Mouse (Mus musculus) adrenal gland (tissue): ENCODE results near the gene Trim26.

Source experiments
- intact Hi-C: fragments of 180-260 bp; cut with DNase I; formaldehyde crosslinking; loops from one replicate; pipeline ENCODE4 v1.15.1; 2025

Gene Trim26

GRCm38 (mm10) chr17:36849992-36850391 lies 13.1 kb downstream of the Trim26 start:
- intact Hi-C loops, result no loop called here

GRCm38 (mm10) chr17:36851200-36851599 lies 14.3 kb downstream of the Trim26 start:
- intact Hi-C loops, result no loop called here

GRCm38 (mm10) chr17:36851627-36852026 lies 14.7 kb downstream of the Trim26 start:
- intact Hi-C loops, result no loop called here

GRCm38 (mm10) chr17:36855484-36855883 lies 18.6 kb downstream of the Trim26 start:
- intact Hi-C loops, result no loop called here

GRCm38 (mm10) chr17:36856236-36856635 lies 19.3 kb downstream of the Trim26 start:
- intact Hi-C loops, result no loop called here

GRCm38 (mm10) chr17:36858181-36858580 lies 21.2 kb downstream of the Trim26 start:
- intact Hi-C loops, result no loop called here

- intact Hi-C loops, result no loop called here
These were observed 24.7 kb downstream of the Trim26 start for GRCm38 (mm10) chr17:36861680-36862079.

- intact Hi-C loops, result no loop called here
These were observed 30.0 kb downstream of the Trim26 start, which contains the start of gene Trim15 for GRCm38 (mm10) chr17:36866719-36867527. Gene Trim15 (minus strand): TSS chr17:36867210.

- intact Hi-C loops, result no loop called here
These were observed 31.9 kb downstream of the Trim26 start for GRCm38 (mm10) chr17:36868836-36869235.

- intact Hi-C loops, result no loop called here
These were observed 32.5 kb downstream of the Trim26 start, which contains the start of gene Trim10 for GRCm38 (mm10) chr17:36869284-36869954. Gene Trim10 (plus strand): TSS chr17:36869574.

GRCm38 (mm10) chr17:36869955-36870810 lies 33.2 kb downstream of the Trim26 start:
- intact Hi-C loops, result no loop called here

GRCm38 (mm10) chr17:36874636-36875035 lies 37.7 kb downstream of the Trim26 start:
- intact Hi-C loops, result no loop called here

GRCm38 (mm10) chr17:36883350-36883749 lies 46.4 kb downstream of the Trim26 start:
- intact Hi-C loops, result no loop called here

- intact Hi-C loops, result no loop called here
These were observed 48.3 kb downstream of the Trim26 start for GRCm38 (mm10) chr17:36885132-36885790.

- intact Hi-C loops, result loop anchor here (5.0 kb wide), 1 partner anchor 157 kb away; the partner anchor contains the start of gene Gabbr1
These were observed 53.4 kb downstream of the Trim26 start, which contains the start of gene Trim40 for GRCm38 (mm10) chr17:36890073-36890903. Gene Trim40 (minus strand): TSS chr17:36890123.

GRCm38 (mm10) chr17:36891496-36891895 lies 54.6 kb downstream of the Trim26 start:
- intact Hi-C loops, result loop anchor here (5.0 kb wide), 1 partner anchor 156 kb away; the partner anchor contains the start of gene Gabbr1

- intact Hi-C loops, result loop anchor here (5.0 kb wide), 1 partner anchor 155 kb away; the partner anchor contains the start of gene Gabbr1
These were observed 55.4 kb downstream of the Trim26 start for GRCm38 (mm10) chr17:36892362-36892761.

GRCm38 (mm10) chr17:36893387-36893786 lies 56.5 kb downstream of the Trim26 start:
- intact Hi-C loops, result loop anchor here (5.0 kb wide), 1 partner anchor 154 kb away; the partner anchor contains the start of gene Gabbr1

- intact Hi-C loops, result loop anchor here (5.0 kb wide), 3 partner anchors 69 to 306 kb away; partner anchors contain the start of gene Olfr94
These were observed 59.6 kb downstream of the Trim26 start for GRCm38 (mm10) chr17:36896583-36896982.
